Mouse (Mus musculus): Measurements from ENCODE around the gene Nova1.

DNA sequence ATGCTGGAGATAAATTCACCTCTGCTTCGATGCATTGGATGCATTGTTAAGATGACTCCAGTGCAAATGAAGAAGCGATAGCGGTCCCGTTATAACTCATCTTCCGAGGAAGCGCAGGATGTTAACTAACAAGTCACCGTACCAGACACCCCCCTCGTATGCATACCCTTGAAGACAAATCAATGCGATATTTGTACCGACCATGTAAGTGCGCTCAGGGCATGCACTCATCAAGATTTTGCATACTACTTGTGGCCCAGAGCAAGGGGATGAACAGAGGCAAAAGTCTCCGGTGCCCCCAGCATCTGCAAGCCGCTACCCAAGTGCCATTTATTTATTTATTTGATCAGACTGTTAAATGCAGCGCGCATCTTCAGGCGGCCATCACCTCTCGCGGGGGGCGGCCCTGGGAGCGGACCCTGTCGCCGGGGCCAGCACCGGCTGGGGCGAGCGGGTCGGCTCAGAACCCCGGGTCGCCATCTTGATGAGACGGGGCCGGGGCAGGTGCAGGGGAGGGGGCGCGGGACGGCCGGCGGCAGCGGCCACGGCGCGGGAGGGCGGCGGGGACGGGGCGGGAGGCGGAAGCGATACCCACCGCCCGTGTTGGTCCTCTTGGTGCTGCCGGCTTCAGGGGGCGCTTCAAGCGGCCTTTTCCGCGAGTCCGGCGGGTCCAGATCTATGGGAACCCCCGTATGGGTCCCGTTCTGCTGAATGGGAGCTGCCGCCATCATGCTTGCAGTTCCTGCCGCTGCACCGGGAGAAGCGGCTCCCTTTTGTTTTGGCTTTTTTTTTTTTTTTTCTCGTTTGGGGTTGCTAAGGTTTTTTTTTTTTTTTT lies 491 bp downstream of the Nova1 start:
- no peak for TF ChIP-seq GATA1 (IDR thresholded peaks at IDR 0.05; ENCODE audit: borderline replicate concordance, low read length)
- no peak for TF ChIP-seq CTCF (IDR thresholded peaks at IDR 0.05; ENCODE audit: low read depth, low read length)
- TF ChIP-seq TAL1 (conservative IDR thresholded peaks at IDR 0.05; ENCODE audit: low read depth, low read length): no peak
- no peak for TF ChIP-seq POLR2AphosphoS5 (IDR thresholded peaks at IDR 0.05; ENCODE audit: insufficient replicate concordance, low read depth, low read length)
- no peak for TF ChIP-seq GATA2 (IDR thresholded peaks at IDR 0.05; ENCODE audit: borderline replicate concordance, low read depth, low read length)

Data from G1E (cell line).